Mouse (Mus musculus) MEL (cell line): ENCODE data around the gene Slc6a9.
A peak's percentile ranks its signal among the peaks of the same experiment; 100 is the strongest.

Experiments used
- CTCF ChIP-seq, 3 experiments: IDR thresholded peaks in 2 of 3; conservative IDR thresholded peaks in 1 of 3; 2 replicates each; pipeline ENCODE4 v1.5.1; 2011 to 2012; ENCODE audit warnings: low read length in 3 of 3, low read depth in 2 of 3, mild to moderate bottlenecking in 2 of 3, improper control_type of control experiment in 1 of 3, inconsistent platforms in 1 of 3, mixed read lengths in 1 of 3, moderate library complexity in 1 of 3; ENCODE audit not compliant: control insufficient read depth in 1 of 3, insufficient read depth in 1 of 3, poor library complexity in 1 of 3, severe bottlenecking in 1 of 3
- MAFK ChIP-seq: IDR thresholded peaks from 2 replicates; pipeline ENCODE4 v1.6.1; 2011; ENCODE audit warnings: low read depth, mild to moderate bottlenecking, low read length, improper control_type of control experiment, borderline replicate concordance
- MEF2A ChIP-seq: IDR thresholded peaks from 2 replicates; pipeline ENCODE4 v1.6.1; 2014; ENCODE audit warnings: low read depth, mild to moderate bottlenecking, inconsistent platforms, low read length, improper control_type of control experiment; ENCODE audit not compliant: poor library complexity, insufficient replicate concordance, severe bottlenecking; ENCODE audit errors: extremely low read depth
- ZC3H11A ChIP-seq: IDR thresholded peaks from 2 replicates; pipeline ENCODE4 v1.6.1; 2012; ENCODE audit warnings: low read depth, mild to moderate bottlenecking, inconsistent platforms, low read length, improper control_type of control experiment

DNA sequence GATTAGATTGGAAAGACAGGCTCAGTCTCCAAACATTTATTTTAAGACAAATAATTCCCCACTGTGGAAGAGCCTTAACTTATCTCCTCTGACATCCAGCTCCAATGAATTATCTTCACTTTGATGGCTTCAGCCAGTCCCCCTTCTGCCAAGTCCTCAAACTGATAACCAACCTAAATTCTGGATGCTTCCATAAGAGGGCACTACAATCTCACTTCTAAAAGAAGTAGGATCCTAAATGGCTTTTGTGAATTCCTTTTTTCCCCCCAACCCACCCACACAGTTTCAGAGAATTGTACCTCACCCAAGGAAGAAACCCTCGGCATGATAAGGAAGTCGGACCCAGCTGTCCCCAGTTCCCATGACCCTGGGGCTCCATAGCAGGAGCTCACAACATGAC lies 23.4 kb upstream of the Slc6a9 start:
- peak in 2 of 3 experiments; percentile 32 to 62; a peak in 4 of 6 replicates for TF ChIP-seq CTCF (IDR thresholded peaks at IDR 0.05 in 2 of 3, conservative IDR thresholded peaks at IDR 0.05 in 1 of 3; ENCODE audit: control insufficient read depth in 1 of 3, insufficient read depth in 1 of 3, low read depth in 2 of 3, low read length in 3 of 3, poor library complexity in 1 of 3, severe bottlenecking in 1 of 3)
- TF ChIP-seq MEF2A: no peak
- peak; percentile 42 for TF ChIP-seq ZC3H11A
- TF ChIP-seq MAFK: no peak
